Mouse (Mus musculus) heart, adult 2 months (tissue): ENCODE measurements around the gene Camsap2.

Source experiments
- CTCF ChIP-seq: fragments of 200-600 bp; IDR thresholded peaks from 2 replicates; pipeline ENCODE4 v1.8.1; 2022; ENCODE audit warnings: antibody characterized with exemption, mild to moderate bottlenecking, moderate library complexity
- EP300 ChIP-seq: fragments of 200-500 bp; IDR thresholded peaks from 2 replicates; pipeline ENCODE4 v1.6.1; 2011; ENCODE audit warnings: low read depth, low read length, control low read depth; ENCODE audit not compliant: insufficient read depth
- POLR2A ChIP-seq: fragments of 200-500 bp; IDR thresholded peaks from 2 replicates; pipeline ENCODE4 v1.6.1; 2011; ENCODE audit warnings: mild to moderate bottlenecking, low read depth, low read length, control low read depth; ENCODE audit not compliant: insufficient read depth

- no peak for TF ChIP-seq POLR2A
- no peak for TF ChIP-seq CTCF
- no peak for TF ChIP-seq EP300
Observed at GRCm38 (mm10) chr1:136334743-136335142, 11.2 kb downstream of the Camsap2 start.
